Mouse (Mus musculus): Measurements from ENCODE around the gene Runx2. TPM values are rescaled to one million over a fixed set of nuclear protein-coding genes. Genes with fewer than 3 reads are reported as not detected.

Gene Runx2
- total RNA-seq, 2 experiments from 2014 or later, result 5.7 to 6.8 TPM

DNA sequence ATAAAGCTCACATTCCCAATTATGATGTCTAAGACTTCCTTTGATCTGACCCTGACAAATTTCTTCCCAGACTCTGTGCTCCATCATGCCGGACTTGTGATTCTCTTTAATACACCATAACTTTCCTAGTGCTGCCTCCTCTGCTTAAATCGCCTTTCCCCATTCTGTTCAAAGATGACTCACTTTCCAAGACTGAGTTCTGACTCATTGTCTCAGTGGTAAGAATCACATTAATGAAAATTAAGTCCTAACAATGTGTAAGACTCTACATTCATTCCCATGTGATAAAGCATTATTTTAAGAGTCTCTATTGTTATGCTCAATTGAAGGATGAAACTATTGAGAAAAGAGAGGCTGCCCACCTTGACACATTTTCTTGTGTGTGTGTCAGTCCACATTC lies 43.7 kb downstream of the Runx2 start:
- DNase-seq (ENCODE audit: low spot score in 2 of 2), result no peak

GRCm38 (mm10) chr17:44768522-44768921 lies 46.1 kb downstream of the Runx2 start:
- DNase-seq (ENCODE audit: low spot score in 2 of 2), result no peak

DNA sequence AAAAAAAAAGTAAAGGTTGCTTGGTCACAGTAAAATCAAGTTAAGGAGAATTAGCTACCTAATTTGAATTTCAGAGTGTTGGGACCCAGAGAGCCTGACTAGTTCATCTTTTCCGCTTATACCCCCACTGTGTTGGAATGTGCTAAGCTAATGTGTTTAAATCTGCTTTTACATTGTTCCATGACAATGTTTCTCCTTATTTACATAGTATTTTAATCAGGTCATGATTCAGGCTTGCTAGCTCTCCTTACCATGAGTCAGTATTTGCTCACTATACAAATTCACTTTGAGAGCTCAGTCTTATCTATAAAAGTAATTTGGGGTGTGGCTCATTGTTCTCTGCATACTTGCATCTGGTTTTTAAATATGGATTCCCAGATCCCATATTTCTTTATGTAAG lies 47.2 kb downstream of the Runx2 start:
- DNase-seq (ENCODE audit: low spot score in 2 of 2), result no peak

DNA sequence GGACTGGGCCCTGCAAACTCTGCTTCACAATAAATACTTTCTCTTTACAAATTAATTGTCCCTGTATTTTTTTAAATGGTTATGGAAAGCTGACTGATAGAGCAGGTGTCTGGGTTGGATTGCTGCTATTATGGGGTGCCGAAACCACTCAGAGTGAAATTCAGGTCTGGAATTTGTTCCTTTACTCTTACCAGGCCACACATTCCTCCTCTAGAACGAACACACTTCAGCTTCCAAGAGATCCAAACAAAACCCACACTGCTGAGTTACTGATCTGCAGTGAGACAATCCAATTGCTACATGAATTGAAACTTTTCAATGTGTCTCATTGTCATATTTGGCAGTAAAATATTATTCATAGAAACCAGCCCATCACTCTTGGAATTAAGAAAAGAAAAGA lies 47.6 kb downstream of the Runx2 start:
- no peak for DNase-seq (ENCODE audit: low spot score in 2 of 2)

- no peak for DNase-seq (ENCODE audit: low spot score in 2 of 2)
These were observed 48.3 kb downstream of the Runx2 start for GRCm38 (mm10) chr17:44766318-44766717.

GRCm38 (mm10) chr17:44745378-44745777 lies 69.2 kb downstream of the Runx2 start:
- no peak for DNase-seq (ENCODE audit: low spot score in 2 of 2)

- no peak for DNase-seq (ENCODE audit: low spot score in 2 of 2)
These were observed 70.8 kb downstream of the Runx2 start for GRCm38 (mm10) chr17:44743780-44744179.

GRCm38 (mm10) chr17:44742246-44742645 lies 72.4 kb downstream of the Runx2 start:
- DNase-seq (ENCODE audit: low spot score in 2 of 2), result no peak

- peak; percentile 13 to 25 for DNase-seq (ENCODE audit: low spot score in 2 of 2)
These were observed 76.4 kb downstream of the Runx2 start for GRCm38 (mm10) chr17:44738121-44738637.

DNA sequence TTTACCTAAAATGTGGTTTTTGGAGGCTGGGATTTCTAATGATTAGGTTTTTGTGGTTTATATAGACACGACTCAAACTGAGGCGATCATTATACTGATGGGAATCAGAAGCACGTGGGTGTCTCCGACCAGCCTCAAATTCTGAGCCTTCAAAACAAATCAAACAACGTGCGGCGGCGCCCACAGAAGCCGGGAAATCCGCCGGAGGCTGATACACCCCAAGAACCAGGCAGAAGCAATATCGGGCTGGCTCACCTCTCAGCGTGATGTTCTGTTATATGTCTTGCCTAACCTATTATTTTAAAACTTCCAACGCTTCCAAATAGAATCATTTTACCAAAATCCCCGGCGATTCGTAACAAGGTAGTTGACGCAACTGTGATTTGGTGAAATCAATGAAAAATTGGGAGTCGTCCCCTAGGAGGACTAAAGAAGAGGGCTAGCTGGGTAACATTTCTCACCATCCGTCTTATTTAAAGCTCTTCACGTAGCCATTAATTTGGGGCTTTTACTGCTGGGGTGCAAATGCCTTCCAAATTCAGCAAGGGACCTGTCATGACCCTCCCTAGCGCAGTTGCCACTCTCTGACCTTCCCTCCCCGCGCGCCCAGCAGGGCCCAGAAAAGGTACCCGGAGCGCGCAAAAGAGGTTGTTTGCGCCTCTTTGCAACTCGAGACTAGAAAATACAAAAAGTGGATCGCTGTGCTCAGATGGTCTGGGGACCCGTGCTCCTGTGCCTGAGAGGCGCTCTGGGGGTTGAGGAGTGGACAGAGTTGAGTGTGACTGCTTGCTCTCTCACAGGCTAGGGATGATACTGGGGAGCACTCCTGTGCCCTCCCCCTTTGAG lies 77.1 kb downstream of the Runx2 start:
- no peak for DNase-seq (ENCODE audit: low spot score in 2 of 2)

DNA sequence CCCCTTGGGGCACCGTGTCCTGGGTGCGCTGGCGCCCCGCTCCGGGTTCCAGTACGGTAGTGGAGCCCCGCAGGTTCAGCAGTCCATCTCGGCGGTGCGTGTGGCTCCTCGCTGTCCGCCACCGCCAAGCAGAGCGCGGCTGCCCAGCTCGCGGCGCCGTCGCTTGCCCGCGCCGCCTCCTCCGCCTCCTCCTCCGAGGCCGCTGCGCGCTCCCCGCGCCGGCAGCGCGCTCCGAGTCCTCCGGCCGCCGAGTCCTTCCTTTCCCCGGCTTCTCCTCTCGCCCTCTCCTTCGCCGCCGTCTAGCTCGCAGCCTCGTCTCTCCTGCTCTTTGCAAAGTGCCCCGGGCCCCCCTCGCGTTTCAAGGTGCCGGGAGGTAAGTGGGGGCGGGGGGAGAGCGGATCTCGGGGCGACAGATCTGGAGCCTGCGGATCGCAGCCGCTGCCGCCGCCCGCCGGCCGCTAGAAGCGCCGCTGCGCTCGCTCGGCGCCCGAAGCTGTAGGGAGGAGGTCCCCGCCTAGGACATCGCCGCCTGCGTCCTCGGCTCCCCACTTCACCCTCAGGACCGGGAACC lies 78.5 kb downstream of the Runx2 start:
- peak; percentile 69 to 78 for DNase-seq (ENCODE audit: low spot score in 2 of 2)

DNA sequence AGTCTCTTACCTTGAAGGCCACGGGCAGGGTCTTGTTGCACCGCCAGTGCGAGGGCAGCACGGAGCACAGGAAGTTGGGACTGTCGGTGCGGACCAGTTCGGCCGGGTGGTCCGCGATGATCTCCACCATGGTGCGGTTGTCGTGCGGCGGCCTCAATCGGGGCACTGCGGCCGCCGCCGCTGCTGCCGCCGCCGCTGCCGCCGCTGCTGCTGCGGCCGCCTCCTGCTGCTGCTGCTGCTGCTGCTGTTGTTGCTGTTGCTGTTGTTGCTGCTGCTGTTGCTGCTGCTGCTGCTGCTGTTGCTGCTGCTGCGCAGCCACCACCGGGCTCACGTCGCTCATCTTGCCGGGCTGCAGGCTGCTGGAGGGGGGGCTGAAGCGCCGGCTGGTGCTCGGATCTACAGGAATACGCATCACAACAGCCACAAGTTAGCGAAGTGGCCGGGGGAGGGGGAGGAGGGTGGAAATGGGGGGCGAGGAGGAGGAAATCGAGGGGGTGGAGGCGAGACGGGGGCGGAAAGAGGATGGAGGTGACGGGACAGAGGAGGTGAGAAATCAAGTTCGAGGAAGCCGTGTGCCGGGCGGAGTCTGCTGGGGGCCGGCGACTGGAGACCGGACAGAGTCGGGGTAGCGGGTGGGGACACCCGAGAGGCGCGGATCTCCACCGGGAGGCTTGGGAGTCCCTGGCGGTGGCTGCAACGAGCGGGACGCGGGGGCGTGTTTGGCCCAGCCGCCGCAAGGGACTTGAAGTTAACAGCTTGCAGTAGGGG lies 79.2 kb downstream of the Runx2 start:
- DNase-seq (ENCODE audit: low spot score in 2 of 2), result peak; percentile 23 to 64

- peak; percentile 38 to 48 for DNase-seq (ENCODE audit: low spot score in 2 of 2)
These were observed 79.9 kb downstream of the Runx2 start for GRCm38 (mm10) chr17:44734501-44735222.

DNA sequence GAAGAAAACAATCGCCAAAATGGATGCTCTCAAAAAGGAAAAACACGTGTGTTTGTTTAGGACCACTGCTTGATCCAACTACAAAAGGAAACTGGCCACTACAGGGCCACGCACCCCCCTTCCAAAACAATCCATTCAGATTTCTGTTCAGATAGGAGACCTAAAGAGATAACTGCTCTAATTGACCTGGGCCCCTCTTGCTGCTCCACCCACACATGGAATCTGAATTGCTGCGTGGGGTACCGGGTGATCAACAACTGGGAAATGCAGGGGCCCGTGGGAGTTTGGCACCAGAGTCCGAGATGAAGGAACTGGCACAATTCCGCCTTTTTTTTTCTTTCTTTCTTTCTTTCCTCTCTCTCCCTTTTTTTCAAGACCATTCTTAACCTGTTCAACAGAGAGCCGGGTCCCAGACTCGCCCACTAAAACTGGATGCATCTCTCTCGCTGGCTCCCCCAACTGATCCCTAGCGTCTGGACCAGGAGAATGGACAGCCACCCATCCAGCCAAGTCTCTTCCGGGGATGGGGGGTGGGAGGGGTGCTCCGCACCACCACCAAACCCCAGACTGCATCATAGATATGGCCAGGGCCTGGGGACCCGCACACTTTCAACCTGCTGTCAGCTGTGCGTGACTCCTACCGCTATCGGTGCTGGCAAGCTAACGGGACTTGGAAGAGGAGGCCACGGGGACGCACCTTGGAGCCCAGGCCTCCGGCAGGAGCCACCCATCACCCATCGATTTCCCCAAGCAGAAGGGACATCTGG lies 80.9 kb downstream of the Runx2 start:
- DNase-seq (ENCODE audit: low spot score in 2 of 2), result no peak

DNA sequence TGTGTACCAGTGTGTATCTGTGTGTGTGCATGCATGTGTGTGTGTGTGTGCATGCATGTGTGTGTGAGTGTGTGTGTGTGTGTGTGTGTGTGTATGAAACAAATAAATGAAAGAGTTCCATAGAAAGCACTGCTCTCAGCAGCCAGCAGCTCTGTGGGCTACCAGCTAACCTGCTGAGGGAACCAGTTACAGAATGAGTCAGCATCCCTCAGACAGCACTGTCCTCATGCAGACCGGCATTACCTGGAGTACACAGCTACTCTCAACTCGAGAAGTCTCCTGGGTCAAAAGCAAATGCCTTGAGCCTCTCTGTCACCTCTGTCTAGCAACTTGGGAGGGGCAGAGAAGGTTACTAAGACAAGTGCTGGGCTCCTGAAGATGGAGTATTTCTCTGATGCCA lies 86.1 kb downstream of the Runx2 start:
- no peak for DNase-seq (ENCODE audit: low spot score in 2 of 2)

DNA sequence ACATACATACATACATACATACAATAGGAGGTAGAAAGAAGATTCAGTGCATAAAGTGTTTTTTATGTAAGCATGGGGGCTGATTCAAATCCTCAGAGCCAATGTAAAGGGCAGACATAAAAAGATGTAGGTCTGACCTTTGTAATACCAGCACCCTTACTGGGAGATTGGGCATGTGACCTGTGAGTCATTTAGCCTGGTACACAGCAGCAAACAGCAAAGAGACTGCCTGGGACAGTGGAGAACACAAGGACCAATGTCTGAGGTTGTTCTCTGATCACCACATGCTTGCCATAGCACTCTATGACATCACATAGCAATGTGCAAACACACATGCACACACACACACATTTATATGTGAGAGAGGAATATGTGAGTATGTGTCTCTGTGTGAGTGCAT lies 86.9 kb downstream of the Runx2 start:
- no peak for DNase-seq (ENCODE audit: low spot score in 2 of 2)

GRCm38 (mm10) chr17:44724805-44725480 lies 89.7 kb downstream of the Runx2 start:
- DNase-seq (ENCODE audit: low spot score in 2 of 2), result no peak

- no peak for DNase-seq (ENCODE audit: low spot score in 2 of 2)
These were observed 90.3 kb downstream of the Runx2 start for GRCm38 (mm10) chr17:44724255-44724654.

GRCm38 (mm10) chr17:44722103-44722792 lies 92.3 kb downstream of the Runx2 start:
- DNase-seq (ENCODE audit: low spot score in 2 of 2), result no peak
